Mouse (Mus musculus): ENCODE results near the gene Hist1h2ah.

The Hist1h2ah gene

DNA sequence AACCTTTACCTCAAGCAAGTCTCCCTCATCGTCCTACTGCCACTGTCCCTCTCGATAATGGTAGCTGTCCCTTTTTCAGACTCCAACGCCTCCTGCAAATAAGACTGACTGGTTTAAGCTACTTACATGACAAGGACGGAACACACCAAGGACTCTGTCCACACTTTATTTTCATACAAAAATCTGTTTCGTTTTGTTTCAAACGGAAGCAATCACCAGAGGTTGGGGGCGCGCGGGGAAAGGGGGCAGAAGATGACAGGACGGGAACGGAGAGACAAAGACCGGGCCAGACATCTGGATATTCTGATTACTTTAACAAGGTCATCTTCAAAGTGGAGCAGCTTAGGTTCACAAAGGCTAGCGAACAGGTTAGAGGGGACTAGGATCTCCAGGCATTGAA lies 21.7 kb downstream of the Hist1h2ah start:
- WGBS, result 21% methylated on average over 13 of the region's 13 CpGs

DNA sequence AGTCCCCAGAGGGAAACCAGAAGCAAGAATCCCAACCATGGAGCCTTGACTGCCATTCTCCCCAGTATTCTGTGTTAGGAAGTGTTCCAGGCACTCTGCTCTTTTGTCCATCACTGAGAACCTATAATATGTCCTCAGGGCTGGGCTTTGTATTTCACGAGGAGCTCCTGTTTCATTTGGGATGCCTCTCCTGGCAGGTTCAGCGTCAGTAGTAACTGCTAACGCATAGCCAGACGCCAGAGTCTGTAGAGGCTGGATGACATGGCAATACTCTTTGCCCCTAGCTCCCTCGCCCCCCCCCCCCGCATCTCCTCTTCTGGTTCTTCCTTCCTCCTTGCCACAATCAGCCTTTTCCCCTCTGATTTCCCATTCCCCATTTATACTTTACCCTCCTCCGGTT lies 25.7 kb downstream of the Hist1h2ah start, which contains the start of gene Prss16:
Gene Prss16 (minus strand): TSS at position 101 of the 400 bp plus-strand sequence.
- 52% methylated on average over 7 of the region's 7 CpGs for WGBS

DNA sequence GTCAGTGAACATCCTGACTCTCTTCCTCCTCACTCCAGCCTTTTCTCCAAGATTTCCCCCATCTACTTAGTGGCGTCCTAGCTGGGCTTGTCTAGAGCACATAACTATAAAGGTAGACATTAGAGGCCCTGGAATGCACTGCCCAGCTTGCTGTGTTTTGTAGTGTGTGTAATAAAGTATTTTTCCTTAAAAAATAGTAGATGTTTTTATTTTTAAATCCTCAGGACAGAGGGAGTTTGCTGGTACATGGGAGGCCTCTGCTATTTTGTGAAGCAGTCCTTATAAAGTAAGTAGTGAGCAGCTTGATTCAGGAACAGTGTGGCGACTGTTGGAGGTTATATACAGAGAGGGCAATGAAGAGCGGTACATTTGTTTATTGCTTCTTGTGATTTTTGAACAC lies 26.7 kb downstream of the Hist1h2ah start:
- 87% methylated on average over 3 of the region's 3 CpGs for WGBS

DNA sequence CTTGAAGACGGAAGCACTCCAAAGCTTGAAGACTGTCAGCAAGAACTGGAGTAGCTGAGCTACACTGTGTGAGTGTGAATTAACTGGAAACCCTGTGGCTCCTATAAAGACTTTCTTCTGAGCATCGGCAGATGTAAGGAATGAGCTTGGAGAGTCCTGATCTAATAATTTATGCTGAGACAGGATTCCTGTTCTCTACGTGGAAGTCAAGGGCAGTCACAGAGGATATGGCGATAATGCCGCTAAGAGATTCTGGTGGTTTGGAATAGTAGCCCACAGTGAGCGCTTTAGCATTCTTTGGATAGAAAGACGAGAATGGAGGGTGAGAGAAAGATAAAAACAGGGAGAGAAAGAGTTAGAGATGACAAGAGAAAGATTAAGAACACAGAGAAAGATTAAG lies 27.5 kb downstream of the Hist1h2ah start:
- 55% methylated on average over 7 of the region's 7 CpGs for WGBS

DNA sequence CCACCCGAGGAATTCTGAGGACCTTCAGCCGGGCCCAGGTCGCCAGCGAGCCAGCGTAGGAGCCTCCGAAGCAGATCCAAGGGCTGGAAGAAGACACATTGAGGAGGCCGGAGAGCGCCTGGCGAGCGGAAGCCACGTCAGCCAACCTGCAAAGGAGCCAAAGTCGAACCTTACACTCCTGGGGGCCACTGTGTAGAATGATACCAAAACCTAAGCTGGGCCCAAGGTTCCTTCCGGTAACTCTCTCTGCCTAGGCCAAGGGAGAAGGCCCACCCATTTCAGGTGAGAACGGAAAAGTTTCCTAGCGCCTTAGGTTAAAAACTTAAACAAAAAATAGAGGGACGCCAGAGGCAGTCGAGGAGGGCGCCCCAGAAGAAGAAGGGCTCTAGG lies 28.3 kb downstream of the Hist1h2ah start:
- WGBS, result 14% methylated on average over 18 of the region's 18 CpGs

DNA sequence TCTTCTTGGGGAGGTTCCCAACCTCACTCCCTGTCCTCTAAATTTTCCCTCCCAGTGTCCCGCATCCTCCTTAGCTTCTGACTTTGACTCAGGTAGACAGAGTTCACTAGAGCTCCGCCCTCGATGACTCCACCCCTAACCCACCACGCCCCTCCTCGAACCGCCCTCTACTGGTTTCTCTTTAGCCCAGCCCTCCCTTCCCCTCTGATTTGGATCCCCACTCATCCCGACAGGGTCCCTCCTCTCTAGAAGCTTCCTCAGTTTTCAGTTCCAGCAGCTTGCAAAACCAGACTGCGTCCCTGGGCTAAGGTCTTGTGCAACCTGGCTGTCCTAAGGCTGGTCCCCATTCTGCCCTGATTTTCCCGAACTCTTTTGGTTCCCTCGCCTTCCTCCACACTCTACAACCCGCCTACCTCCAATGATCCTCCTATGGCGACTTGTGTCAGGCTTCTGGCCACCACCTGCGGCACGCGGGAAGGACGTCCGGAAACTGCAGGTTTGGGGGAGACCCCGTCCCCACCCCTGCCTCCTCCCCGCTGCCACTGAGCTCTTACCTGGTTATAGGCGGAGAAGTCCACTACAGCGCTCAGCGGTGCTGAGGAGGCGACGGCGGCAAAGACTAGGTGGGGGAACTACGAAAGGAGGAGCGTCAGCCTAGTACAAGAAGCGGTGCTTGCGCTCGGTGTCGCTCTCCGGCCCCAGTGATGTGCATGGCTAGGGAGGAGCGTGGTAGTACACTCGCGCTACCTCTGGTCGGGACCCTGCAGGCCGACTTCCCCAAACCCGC lies 28.8 kb downstream of the Hist1h2ah start:
- 1% methylated on average over 38 of the region's 38 CpGs for WGBS

DNA sequence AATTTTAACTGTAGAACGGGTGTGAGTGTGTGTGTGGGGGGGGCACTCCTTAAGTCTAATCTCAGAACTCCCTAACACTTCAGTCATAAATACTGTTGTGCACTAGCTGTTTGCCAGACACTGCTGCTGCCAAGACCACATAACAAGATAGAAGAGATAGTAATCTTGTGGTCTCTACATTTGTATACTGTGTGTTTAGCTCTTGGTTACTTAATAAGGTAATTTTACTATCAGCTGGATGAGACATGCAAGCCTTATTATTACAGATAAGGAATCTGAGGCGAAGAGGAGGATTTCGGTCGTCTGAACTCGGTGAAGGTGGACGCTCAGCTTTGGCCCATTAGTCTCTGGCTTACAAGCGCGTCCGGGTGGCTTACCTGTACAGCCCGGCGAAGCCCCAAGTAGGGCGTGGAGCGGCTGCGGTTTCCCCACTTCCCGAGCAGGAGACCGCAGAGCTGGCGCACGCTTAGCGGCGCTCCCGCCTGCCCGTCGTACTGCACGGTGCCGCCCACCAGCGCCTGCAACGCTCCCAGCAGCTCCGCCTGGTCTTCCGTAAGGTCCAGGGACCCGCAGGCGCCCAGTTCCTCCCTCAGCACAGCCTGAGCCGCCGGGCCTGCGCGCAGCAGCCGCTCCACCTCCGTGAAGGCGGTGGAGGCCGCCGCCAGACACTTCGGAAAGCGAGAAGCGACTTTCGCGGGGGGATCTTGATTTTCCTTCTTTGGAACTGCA lies 29.6 kb downstream of the Hist1h2ah start:
- under 1% methylated on average over 45 of the region's 45 CpGs for WGBS

DNA sequence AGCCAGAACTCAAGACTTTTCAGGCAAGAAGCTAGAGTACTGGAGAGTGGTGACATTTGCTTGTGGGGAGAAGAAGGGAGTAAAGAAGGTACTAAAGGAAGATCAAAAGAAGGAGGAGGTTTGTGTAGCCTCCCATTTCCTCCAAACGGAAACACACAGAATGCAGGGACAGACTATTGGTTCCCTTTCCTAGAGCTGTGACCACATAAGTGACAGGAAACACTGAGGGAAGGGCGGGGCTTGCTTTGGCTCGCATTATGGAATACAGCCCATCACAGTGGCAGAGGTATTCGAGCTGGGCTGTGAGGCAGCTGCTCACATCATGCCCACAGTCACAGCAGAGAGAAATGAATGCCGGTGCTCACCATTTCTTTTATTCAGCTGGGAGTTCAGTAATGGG lies 33.5 kb downstream of the Hist1h2ah start:
- 31% methylated on average over 5 of the region's 5 CpGs for WGBS

DNA sequence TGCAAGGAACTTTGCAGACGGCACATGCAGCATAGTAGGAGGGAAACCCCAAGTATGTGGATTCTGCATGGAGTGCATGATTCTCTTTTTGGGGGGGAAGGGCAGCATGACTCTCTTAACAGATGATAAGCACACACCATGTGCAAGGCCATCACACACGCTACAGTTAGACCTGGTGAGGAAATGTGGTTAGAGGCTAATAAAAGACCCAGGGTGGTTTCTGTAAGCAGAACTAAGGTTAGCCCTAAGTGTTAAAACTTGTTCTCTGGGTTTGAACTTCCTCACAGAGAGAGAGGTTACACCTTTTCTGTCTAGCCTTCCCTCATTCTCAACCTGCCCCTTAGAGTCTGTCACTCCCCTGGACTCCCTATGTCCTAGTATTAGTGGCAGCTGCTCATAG lies 34.0 kb downstream of the Hist1h2ah start:
- WGBS, result 64% methylated on average over 2 of the region's 2 CpGs

DNA sequence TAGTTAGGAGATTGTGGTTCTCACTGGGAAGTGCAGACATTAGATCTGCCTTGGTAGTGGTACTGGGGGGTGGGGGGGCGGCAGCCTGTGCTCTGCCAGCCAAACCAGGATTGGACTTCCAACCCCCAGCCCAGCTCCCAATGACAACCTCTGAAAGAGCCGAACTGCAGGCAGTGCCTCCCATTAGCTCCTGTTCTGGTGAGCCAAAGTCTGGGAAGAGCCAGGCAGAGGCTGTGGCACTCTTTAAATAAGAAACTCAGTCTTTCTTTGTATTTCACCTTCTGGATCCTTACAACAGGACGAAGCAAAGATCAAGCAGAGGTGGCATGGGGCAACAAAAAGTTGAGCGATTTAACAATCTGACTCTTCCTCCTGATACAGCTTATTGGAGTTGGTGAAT lies 36.2 kb downstream of the Hist1h2ah start:
- 53% methylated on average over 4 of the region's 4 CpGs for WGBS

DNA sequence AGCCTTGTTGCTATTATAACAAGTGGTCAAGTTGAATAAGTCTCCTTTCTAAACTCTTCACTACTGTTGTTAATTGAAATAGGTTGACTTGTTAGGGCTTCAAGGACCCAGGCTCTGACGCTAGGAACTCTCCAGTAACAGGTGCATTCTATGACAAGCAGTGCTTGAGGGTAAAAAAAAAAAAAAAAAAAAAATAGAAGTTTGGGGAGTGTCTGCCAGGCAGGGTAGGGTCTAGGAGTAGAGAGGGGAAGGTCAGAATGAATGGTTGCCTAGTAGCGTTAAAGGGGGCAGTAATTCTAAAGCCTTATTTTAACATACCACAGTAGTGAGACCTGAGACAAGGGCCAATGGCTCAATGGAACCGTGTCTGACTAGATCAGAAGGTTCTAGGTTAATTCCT lies 37.0 kb downstream of the Hist1h2ah start:
- WGBS, result 42% methylated on average over 3 of the region's 3 CpGs

DNA sequence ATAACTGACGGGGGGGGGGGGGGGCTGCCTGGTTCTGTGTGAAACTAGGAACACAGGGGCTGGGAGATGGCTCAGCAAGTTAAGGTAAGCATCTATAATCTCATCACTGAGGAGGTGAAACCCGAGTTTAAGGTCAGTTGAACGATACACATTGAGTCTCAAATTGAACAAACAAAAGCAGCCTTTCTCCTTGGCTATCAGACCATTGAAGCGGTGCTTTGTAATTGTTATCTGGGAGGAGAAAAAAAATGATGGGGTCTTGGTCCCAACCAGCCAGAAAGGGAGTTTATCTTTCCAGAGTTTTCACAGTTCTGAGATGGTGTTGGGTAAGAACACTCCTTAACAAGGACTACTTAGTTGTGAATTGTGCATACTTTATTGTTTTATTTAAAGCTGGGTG lies 37.5 kb downstream of the Hist1h2ah start:
- 13% methylated on average over 4 of the region's 4 CpGs for WGBS

DNA sequence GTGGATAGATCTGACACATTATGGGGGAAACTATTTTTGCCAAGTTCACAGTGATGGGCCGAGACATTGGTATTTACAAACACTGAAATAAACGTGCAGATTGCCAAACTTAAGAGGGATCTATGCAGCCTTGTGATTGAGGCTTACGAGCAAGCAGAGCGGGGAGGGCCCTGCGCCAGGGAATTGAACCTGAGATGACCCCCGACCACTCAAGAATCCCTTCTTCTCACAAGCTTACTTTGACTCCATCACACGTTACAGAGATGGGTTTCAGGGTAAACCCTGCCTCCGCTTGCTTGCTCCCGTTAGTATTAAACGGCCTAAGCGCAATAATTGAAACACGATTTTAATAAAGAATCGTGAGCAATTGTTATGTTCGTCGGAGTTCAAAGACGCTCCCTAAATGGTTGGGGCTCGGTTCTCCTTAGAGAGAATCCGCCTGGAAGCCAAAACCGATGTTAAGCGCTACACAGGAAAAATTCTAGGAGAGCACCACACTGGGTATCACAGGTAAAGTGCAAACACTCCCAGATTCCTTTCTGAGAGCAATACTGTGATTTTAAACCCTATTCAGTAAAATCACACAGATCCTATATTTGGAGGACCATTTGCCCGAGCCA lies 38.1 kb downstream of the Hist1h2ah start:
- 7% methylated on average over 21 of the region's 21 CpGs for WGBS

DNA sequence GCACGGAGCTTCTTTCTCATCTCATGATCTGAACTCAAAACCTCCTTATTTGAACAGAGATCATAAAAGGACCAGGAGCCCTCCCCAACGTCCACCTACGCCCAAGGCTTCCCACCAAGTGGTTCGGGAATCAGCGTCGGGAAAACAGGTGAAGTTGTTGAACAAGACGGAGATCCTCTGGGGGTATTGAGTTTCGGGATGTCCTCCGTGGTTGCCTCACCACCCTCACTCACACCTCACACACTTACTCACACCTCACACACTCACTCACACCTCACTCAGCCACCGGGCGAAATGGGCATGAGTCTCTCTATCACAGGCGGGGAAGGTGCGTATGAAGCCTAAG lies 38.6 kb downstream of the Hist1h2ah start:
- WGBS, result 5% methylated on average over 13 of the region's 13 CpGs

DNA sequence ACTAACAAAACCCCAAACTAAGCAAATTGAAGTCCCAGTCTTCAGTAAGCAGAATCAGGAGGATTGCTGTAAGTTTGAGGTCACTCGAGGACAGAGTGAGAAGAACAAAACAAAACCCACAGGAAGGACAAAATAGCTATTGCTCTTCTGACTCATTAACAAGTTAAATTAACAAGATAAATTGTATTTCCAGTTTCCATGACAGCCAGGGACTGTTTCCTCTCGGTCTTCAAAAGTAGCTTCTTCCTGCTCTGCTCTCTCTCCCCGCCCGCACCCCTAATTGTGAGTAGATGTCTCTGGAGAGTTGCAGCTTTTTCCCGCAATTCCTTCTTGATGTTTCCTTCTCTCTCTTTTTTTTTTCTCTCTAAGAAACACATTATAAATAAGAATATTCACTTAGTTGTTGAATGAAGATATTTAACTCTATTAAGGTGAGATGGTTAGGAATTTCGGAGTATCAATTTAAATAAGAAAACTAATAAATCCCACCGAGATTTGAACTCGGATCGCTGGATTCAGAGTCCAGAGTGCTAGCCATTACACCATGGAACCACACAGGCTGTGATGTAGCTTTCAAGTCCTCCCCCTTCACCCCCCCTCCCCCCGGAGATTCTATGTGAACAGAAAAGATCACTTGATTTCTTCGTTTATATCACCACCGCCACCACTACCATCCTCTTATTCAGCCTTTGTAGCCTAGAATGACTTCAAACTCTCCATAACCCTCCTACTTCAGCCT lies 39.1 kb downstream of the Hist1h2ah start:
- WGBS, result 8% methylated on average over 12 of the region's 12 CpGs

DNA sequence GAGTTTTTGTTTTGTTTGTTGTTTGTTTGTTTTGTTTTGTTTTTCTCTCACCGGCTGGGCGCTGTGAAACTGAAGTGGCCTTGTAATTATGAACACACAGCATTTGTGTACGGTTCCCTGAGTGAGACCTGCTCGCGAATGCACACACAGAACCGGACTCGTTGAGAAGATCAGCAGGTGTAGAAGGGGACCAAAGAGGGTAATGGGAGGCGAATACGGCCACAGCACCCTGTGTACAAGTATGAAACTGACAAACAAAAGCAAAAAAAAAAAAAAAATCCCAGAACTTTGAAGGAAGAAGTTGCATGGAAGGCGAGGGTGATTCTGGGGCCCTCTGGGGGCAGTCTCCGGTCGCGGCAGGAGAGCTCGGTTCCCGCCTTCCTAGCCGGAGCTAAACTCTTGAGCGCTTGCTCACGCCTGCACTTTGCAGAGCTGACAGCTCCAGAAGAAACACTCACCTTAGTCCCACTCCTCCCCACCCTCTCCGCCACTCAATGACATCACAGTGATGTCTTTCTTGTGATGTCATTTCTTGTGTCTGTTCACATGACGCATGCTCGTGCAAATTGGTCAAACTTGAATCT lies 39.9 kb downstream of the Hist1h2ah start:
- 3% methylated on average over 21 of the region's 21 CpGs for WGBS

DNA sequence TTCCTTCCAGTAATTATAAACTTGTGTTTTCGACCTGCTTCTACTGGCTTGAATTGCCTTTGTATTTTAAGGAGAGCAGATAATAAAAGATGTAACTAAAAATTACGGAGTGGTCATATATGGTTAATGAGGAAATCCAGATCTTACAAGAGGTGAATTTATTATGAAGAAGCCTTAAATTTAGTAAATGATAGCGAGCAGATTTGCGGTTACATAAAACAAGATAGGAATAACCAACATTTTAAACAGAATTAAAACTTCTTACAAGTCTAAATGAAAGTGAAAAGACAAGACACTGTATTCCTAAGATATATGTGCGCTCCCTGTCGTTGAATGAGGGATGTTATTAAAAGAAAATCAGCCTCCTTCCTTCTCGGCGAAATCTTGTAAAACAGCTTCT lies 40.5 kb downstream of the Hist1h2ah start:
- WGBS, result 9% methylated on average over 8 of the region's 8 CpGs

DNA sequence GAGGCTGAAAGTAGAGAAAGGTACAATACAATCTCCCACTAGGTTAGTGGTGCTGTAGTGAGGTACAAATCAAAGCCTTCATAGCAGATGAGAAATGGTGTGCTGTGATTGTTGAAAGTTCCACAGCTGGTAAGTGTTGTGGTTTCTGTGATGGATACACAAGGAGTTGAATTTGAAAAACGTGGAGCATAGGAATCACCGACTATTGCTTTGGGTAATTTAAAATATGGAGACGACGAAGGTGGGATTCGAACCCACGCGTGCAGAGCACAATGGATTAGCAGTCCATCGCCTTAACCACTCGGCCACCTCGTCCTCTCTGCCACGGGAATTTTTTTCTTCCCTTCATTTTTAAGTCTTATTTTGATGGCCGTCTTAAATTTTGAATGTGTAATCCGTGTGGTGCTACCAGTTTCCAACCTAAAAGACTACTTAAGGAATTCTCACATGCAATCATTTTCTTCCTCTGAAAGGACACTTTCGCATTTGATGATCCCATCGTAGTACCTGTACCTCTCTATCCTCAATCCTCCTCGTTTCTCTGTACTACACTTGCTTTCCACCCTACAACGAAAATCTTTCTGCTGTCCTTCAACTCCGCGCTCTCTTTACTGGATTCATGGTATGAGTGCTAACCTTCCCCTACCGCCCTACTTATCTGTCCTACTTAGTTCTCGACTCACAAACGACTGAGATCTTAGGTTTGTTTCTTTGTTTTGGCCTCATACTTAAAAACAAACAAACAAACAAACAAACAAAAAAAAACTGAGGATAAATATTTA lies 41.2 kb downstream of the Hist1h2ah start:
- WGBS, result 9% methylated on average over 22 of the region's 22 CpGs

DNA sequence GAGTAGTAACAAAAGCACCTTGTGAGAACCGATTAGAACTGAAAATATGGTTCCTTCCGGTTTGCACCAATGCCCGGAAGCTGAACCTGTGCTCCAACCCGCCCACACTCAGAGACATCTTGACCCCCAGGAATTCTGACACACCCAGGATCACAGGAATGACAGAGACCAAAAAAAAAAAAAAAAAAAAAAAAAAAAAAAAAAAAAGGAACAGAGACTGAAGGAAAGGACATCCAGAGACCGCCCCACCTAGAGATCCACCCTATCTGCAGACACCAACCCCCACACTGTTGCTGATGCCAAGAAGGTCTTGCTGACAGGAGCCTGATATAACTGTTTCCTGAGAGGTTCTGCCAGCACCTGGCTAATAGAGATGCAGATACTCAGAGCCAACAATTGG lies 42.8 kb downstream of the Hist1h2ah start:
- 94% methylated on average over 5 of the region's 5 CpGs for WGBS

All from cerebral cortex, adult 2 months (tissue).